Comparison of ENCODE assay signal across 8 mouse cellular contexts in genomic region chr3:121967681-121968476, GRCm38 (mm10). TPM values are rescaled to one million over a fixed set of nuclear protein-coding genes. Genes with fewer than 3 reads are reported as not detected.
A peak's percentile ranks its signal among the peaks of the same experiment; 100 is the strongest.
DNase-seq lines count a peak whose midpoint lies in the region; ATAC-seq lines count a peak whose summit lies in the region.

No protein-coding gene starts in this region.

- under 1% methylated on average over 33 of the region's 33 CpGs for WGBS in lung, embryonic 16.5 days

- no peaks in the 10 kb centered on the region for H3K36me3 ChIP-seq in lung, embryonic 16.5 days (ENCODE audit: control insufficient read depth, insufficient read depth, low read length)

- peak; percentile 100 for ATAC-seq in lung, embryonic 16.5 days (ENCODE audit: low read depth)

- H3K27me3 ChIP-seq in lung, embryonic 16.5 days (ENCODE audit: control insufficient read depth, insufficient read depth, low read depth, low read length) = no peaks in the 10 kb centered on the region

- peak overlapping the region; percentile 75 for H3K9ac ChIP-seq in lung, embryonic 16.5 days (ENCODE audit: low read length)

- peak overlapping the region; percentile 61 for H3K4me2 ChIP-seq in lung, embryonic 16.5 days (ENCODE audit: low read depth, low read length)

- DNase-seq in MN1 (ENCODE audit: low spot score) = peak; percentile 6
- peak; percentile 46 for DNase-seq in cerebellum, adult 8-10 months
- peak; percentile 86 for DNase-seq in forelimb bud, embryonic 11.5 days (ENCODE audit: low read depth, low spot score)
- peak; percentile 93 for DNase-seq in heart, postnatal 4 days
- peak; percentile 76 for DNase-seq in layer of hippocampus, adult 9-11 months
- DNase-seq in ovary, postnatal 10 days (ENCODE audit: low spot score) = peak; percentile 79
- peak; percentile 90 for DNase-seq in thymus, postnatal 0 days (ENCODE audit: low spot score)

- H3K27ac ChIP-seq in lung, embryonic 16.5 days (ENCODE audit: low read length) = peak overlapping the region; percentile 2

- peaks cover 8% of the 10 kb centered on the region for H3K4me1 ChIP-seq in lung, embryonic 16.5 days (replicated peaks; ENCODE audit: control insufficient read depth, insufficient read depth, low read length)

- H3K9me3 ChIP-seq in lung, embryonic 16.5 days (ENCODE audit: control insufficient read depth, low read length) = no peaks in the 10 kb centered on the region

- H3K4me3 ChIP-seq in lung, embryonic 16.5 days (ENCODE audit: low read length) = peak overlapping the region; percentile 74

RNA-seq across cellular contexts. Expression of gene Arhgap29, which starts 15.5 kb away (rescaled TPM):
- 100 to 1,000 TPM; 107 to 114 TPM for total RNA-seq in heart, postnatal 4 days (2021)
- polyA plus RNA-seq in lung, embryonic 16.5 days (2015; fragmentation: Nextera tagmentation; extraction: Ambion mirVana) = 64.6 and 65.6 TPM in 2 replicates
- polyA plus RNA-seq in thymus, postnatal 0 days (2015; fragmentation: Nextera tagmentation; extraction: Ambion mirVana) = 3.4 and 4.9 TPM in 2 replicates

Comparison
In these comparisons a context has a peak if more than half of its experiments do, and no peak if none do; other contexts are left out.
1. Peak in every context shown above with its lines: DNase-seq, ATAC-seq, H3K4me3 ChIP-seq and H3K27ac ChIP-seq.
2. DNase-seq: peak in every context shown above with its lines; median percentile 93 in heart, postnatal 4 days; 90 in thymus, postnatal 0 days; 86 in forelimb bud, embryonic 11.5 days; 79 in ovary, postnatal 10 days; 76 in layer of hippocampus, adult 9-11 months; 46 in cerebellum, adult 8-10 months; 6 in MN1.
3. RNA of gene Arhgap29, which starts 15.5 kb away (polyA plus RNA-seq): 64.6 to 65.6 TPM in lung, embryonic 16.5 days; 3.4 to 4.9 TPM in thymus, postnatal 0 days; every median in the first group is over 10 times any median in the second.